Mouse (Mus musculus): Measurements from ENCODE around the gene Bcl7c. TPM values are rescaled to one million over a fixed set of nuclear protein-coding genes. Genes with fewer than 3 reads are reported as not detected.

Bcl7c gene
- total RNA-seq (2021): 10 to 100 TPM; 32.7 to 39.9 TPM
- long read RNA-seq, experiment 1, transcript Bcl7c-201 (6 exons, 1,132 nt): major isoform, 6 of 10 reads
- long read RNA-seq, experiment 1, partial matches to known transcripts: 3 of 10 reads
- long read RNA-seq, experiment 1, other reads (novel, unspliced or antisense): 1 of 10 reads
- long read RNA-seq, experiment 2, transcript Bcl7c-201 (6 exons, 1,132 nt): major isoform, 7 of 18 reads
- long read RNA-seq, experiment 2, partial matches to known transcripts: 1 of 18 reads
- long read RNA-seq, experiment 2, other reads (novel, unspliced or antisense): 6 of 18 reads

DNA sequence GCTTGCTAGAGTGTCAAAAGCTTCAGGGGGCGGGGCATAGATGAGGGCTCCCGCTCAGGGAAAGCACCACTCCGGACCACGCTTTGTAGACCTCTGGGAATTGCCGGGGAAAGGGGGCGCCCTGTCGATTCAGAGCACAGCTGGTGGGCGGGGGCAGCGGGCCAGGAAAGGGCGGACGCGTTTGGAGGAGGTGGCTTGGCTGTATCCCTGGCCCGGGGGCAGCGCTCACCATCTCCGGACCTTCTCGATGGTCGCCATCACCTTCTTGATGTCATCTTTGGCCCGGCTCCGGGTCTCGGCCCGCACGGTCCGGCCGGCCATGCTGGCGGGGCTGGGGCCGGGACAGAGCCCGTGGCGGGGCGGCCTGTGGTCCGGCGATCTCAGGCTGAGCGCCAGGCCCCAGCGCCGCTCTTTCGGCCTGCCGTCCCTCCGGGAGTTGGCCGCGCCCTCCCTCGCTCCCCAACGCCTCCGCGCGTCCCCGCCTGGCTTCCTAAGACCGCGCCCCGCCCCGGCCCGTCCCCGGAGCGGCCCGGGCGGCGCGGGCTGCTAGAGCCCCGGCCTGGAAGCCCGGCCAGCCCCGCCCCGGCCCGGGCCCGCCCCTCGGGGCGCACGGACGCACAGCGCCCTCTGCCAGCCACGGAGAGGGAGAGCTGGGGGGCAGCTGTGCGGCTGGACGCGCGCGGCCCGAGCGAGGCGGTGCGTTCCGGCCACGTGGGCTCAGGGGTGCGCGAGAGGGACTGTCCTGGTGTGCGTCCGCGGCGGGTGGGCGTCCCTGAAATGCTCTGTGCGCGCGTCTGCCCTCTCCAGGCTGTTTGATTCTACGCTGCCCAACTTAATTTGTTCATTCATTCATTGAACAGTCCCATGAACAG lies at the start of gene Bcl7c:
Gene Bcl7c (minus strand): TSS at position 727 of the 872 bp plus-strand sequence.
- DNase-seq (ENCODE audit: extremely low spot score in 1 of 2, low spot score in 2 of 2): peak; percentile 87
- intact Hi-C loops (cut with DNase I): loop anchor here (1.0 to 2.0 kb wide), 2 partner anchors 14 to 33 kb away; no protein-coding TSS in a partner anchor
- peak; percentile 60 for TF ChIP-seq CTCF (IDR thresholded peaks at IDR 0.05)
- Histone ChIP-seq H3K4me3 (peak within 1 kb of the TSS; percentile 92), H3K27ac (peak within 1 kb of the TSS; percentile 92)

DNA sequence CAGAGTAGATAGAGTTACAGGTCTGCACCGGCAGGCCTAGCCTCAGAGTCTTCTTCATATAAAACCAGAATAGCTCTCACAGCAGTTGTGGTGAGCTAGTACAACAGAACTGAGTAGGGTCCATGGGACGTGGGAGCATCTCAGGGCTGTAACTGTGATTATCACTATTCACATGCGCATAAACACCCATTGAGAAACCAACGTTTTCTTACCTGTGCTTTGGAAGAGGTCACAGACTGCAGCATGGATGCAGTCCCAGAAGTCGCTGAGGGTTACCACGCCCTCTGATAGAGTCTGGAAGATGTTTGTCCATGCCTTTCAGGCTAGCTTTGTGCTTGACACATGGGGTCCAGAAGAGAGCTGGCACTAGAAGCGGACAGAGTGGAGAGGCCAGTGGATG lies 45.0 kb upstream of the Bcl7c start:
- no peak for TF ChIP-seq CTCF (IDR thresholded peaks at IDR 0.05)
- intact Hi-C loops (cut with DNase I): no loop called here
- Histone ChIP-seq H3K4me3 (no peak overlapping the region), H3K27ac (no peak overlapping the region)
- DNase-seq (ENCODE audit: extremely low spot score in 1 of 2, low spot score in 2 of 2): no peak

DNA sequence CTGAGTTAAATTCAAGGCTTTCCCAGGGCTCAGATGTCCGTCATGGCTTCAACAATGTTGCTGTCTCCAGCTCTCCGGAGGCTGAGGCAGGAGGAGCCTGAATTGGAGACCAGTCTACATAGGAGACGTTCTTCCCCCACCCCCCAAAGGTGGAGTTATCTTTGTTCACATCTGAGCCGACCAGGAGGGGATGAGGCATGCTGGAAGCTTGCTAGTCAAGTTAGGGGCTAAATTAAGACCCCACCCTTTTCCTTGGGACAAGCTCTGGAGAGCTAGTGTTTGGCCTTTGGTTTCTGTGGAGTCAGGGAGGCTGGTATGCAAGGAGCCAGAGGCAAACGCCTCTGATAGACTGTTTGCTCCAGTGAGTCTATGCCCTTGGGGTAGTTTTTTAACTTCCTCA lies 44.4 kb upstream of the Bcl7c start:
- DNase-seq (ENCODE audit: extremely low spot score in 1 of 2, low spot score in 2 of 2): no peak
- intact Hi-C loops (cut with DNase I): no loop called here
- H3K27ac ChIP-seq: no peak overlapping the region
- H3K4me3 ChIP-seq: no peak overlapping the region
- TF ChIP-seq CTCF (IDR thresholded peaks at IDR 0.05): no peak

DNA sequence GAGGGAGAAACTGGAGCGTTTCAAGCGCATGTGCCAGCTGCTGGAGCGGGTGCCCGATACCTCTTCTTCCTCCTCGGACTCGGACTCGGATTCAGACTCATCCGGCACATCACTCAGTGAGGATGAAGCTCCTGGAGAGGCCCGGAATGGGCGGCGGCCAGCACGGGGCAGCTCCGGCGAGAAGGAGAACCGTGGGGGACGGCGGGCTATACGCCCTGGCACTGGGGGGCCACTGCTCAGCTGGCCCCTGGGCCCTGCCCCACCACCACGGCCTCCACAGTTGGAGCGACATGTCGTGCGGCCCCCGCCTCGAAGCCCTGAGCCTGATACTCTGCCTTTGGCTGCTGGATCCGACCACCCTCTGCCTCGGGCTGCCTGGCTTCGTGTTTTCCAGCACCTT lies 43.3 kb upstream of the Bcl7c start:
- Histone ChIP-seq H3K4me3 (no peak overlapping the region), H3K27ac (no peak overlapping the region)
- DNase-seq (ENCODE audit: extremely low spot score in 1 of 2, low spot score in 2 of 2): no peak
- intact Hi-C loops (cut with DNase I): no loop called here
- no peak for TF ChIP-seq CTCF (IDR thresholded peaks at IDR 0.05)

DNA sequence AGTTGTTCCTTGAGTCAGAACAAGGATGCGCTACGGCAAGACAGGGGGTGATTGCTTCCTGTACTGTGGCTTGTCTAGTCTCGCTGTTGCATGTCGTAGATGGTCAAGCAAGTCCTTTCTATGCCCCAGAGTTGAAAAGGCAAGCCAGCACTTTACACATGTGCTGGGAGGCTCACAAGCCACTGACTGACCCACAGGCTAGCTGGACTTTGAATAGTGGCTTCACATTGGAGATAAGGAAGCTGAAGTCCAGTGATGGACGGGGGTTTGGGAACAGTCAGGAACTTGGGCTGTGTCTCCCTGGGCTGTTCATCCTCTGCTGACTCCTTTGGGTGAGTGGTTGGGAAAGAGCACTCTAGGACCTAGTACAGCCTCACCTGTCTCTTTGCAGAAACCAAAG lies 42.9 kb upstream of the Bcl7c start:
- Histone ChIP-seq H3K4me3 (no peak overlapping the region), H3K27ac (no peak overlapping the region)
- TF ChIP-seq CTCF (IDR thresholded peaks at IDR 0.05): no peak
- intact Hi-C loops (cut with DNase I): no loop called here
- no peak for DNase-seq (ENCODE audit: extremely low spot score in 1 of 2, low spot score in 2 of 2)

- Histone ChIP-seq H3K27ac (peak overlapping the region; percentile 75), H3K4me3 (peak overlapping the region; percentile 32)
- TF ChIP-seq CTCF (IDR thresholded peaks at IDR 0.05): no peak
- peak in 1 of 2 experiments; percentile 56 for DNase-seq (ENCODE audit: extremely low spot score in 1 of 2, low spot score in 2 of 2)
- intact Hi-C loops (cut with DNase I): no loop called here
These were observed 41.7 kb upstream of the Bcl7c start for GRCm38 (mm10) chr7:127750131-127751127.

DNA sequence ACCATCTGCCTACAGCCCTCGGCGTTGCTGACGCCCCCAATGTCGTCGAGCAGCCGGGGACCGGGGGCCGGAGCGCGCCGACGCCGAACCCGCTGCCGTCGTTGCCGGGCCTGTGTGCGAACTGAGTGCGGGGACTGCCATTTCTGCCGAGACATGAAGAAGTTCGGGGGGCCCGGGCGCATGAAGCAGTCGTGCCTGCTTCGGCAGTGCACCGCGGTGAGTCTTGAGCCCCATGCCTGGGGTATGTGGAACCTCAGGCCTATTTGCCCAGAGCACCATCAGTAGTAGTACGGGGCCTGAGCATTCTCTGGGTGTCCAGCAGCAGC lies 39.5 kb upstream of the Bcl7c start:
- Histone ChIP-seq H3K27ac (no peak overlapping the region), H3K4me3 (no peak overlapping the region)
- DNase-seq (ENCODE audit: extremely low spot score in 1 of 2, low spot score in 2 of 2): no peak
- intact Hi-C loops (cut with DNase I): loop anchor here (5.0 kb wide), 2 partner anchors 236 to 1246 kb away; partner anchors contain the start of genes Atxn2l and Srcap
- TF ChIP-seq CTCF (IDR thresholded peaks at IDR 0.05): no peak

GRCm38 (mm10) chr7:127747559-127748234 lies 39.0 kb upstream of the Bcl7c start:
- TF ChIP-seq CTCF (IDR thresholded peaks at IDR 0.05): no peak
- peak overlapping the region; percentile 87; the same call in 1 of the 2 replicates for H3K27ac ChIP-seq
- H3K4me3 ChIP-seq: peak overlapping the region; percentile 77
- DNase-seq (ENCODE audit: extremely low spot score in 1 of 2, low spot score in 2 of 2): no peak
- intact Hi-C loops (cut with DNase I): loop anchor here (5.0 kb wide), 2 partner anchors 235 to 1245 kb away; partner anchors contain the start of genes Atxn2l and Srcap

- H3K4me3 ChIP-seq: peak overlapping the region; percentile 77
- peak overlapping the region; percentile 87 for H3K27ac ChIP-seq
- intact Hi-C loops (cut with DNase I): loop anchor here (5.0 kb wide), 2 partner anchors 234 to 1244 kb away; partner anchors contain the start of genes Atxn2l and Srcap
These were observed 38.1 kb upstream of the Bcl7c start for GRCm38 (mm10) chr7:127746494-127747491.

More at GRCm38 (mm10) chr7:127746494-127747491, 38.1 kb upstream of the Bcl7c start:
- DNase-seq (ENCODE audit: extremely low spot score in 1 of 2, low spot score in 2 of 2): peak in 1 of 2 experiments; percentile 46
- no peak for TF ChIP-seq CTCF (IDR thresholded peaks at IDR 0.05)
